Mouse (Mus musculus) brain, embryonic 14.5 days (tissue): ENCODE measurements around the gene Eid1. TPM values are rescaled to one million over a fixed set of nuclear protein-coding genes. Genes with fewer than 3 reads are reported as not detected.

ENCODE experiments used
- DNase-seq: peaks from one replicate; pipeline ENCODE4 v3.0.0-alpha.2; 2011; ENCODE audit warnings: low read depth
- CTCF ChIP-seq: fragments of 200-500 bp; IDR thresholded peaks from 2 replicates; pipeline ENCODE4 v1.5.1; 2012; ENCODE audit warnings: inconsistent platforms, mild to moderate bottlenecking, moderate library complexity, borderline replicate concordance; ENCODE audit not compliant: insufficient read depth, insufficient read length; ENCODE audit errors: extremely low read depth
- POLR2A ChIP-seq: fragments of 200-500 bp; IDR thresholded peaks from 2 replicates; pipeline ENCODE4 v1.6.1; 2012; ENCODE audit warnings: mild to moderate bottlenecking, inconsistent platforms, borderline replicate concordance; ENCODE audit not compliant: poor library complexity, insufficient read depth, insufficient read length, severe bottlenecking; ENCODE audit errors: extremely low read depth
- polyA plus RNA-seq: library from polyadenylated mRNA; depleted of rRNA; stranded (reverse); fragments of >200 nt; gene quantifications from 2 replicates; pipeline ENCODE4 v1.2.3, GENCODE M21; 2012

The Eid1 gene
- polyA plus RNA-seq, 1 experiment = 326 TPM

DNA sequence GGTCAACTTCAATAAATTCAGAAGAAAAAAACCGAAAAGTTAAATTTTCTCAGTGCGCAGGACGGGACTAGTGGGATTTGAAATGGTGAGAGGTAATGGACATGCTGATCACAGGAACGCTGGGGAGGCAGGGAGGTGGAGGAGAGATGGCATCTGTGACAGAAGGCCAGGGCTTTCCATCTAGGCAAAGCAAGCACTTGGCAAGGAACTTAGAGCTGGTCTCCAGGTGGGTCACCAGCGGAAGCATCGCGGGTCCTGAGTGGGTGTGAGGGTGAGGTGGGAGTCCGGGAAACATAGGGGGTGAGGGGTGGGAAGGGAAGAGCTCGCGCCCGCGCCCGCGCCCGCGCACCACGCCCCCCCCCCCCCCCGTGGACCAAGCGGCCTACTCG is 333 bp upstream of the Eid1 start:
- TF ChIP-seq POLR2A (no peak), CTCF (no peak)
- no peak for DNase-seq

DNA sequence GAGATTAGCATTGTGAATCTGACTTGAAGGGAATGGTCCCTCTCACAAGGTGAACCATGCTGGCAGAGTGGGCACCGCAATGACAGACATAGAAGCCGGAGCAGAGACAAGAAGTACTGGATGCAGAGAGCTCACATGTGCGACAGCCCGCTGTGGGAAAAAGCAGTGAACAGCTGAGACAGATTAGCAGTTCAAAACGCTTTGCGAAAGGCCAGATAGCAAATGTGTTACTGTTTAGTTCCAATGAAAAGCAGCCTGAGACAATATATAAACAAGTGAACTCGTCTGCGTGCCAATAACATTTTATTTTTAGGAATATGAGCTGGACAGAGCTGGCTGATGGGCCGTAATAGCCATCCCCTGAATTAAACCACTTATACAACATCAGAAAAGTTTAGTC is 8.9 kb downstream of the Eid1 start:
- TF ChIP-seq CTCF = no peak
- TF ChIP-seq POLR2A = no peak
- DNase-seq = no peak

DNA sequence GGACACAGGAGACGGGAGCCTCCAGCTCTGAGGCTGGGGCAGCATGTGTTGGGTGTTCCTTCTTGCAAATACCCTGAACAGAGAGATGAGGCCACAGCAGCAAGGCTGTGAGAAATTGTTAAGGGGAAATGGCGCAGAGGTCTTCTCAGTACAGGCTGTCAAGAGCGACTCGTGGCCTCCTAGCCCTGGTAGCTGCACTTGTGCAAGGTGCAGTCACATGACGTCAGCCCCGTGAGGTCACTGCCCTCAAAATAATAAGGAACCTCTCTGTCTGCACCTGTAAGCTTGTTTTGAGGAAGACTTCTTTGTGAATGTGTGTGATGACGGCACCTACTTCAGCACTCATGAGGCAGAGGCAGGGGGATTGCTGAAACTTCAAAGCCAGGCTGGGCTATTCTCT is 11.0 kb downstream of the Eid1 start:
- no peak for TF ChIP-seq POLR2A
- no peak for TF ChIP-seq CTCF
- no peak for DNase-seq

DNA sequence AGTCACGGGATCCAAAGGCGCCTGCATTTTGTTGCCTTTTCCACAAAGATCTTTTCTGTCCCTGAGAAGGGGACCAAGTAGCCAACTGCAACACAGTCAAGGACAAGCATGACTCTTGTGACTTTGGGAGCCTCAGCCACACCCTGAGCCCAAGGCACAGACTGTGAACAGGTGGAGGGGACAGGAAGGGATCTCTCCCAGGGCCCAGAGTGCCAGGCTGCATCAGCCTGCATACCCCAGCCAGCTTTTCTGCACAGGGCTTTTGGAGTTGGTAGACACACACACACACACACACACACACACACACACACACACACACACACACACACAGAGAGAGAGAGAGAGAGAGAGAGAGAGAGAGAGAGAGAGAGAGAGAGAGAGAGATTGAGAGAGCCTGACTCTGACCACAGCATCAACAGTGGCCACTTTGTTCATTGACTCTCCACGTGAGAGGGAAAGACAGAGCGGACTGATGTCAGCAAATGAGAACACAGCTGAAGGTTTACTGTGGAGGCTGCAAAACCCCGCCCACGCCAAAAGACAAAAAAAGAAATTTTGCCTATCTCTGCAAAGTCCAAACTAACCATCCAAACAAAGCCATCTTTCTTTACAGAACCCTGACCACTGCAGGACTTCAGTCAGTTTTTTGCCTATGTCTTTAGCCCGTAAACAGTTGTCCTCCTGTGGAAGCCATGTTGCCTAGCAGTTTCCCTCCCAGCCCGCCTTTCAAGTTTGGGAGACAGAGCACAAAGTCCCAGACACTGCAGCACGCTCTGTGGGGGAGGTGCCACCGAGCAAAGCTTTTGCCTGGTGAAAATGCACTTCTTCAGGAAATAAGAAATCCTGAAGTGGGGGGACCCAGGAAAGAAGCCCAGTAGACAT is 11.9 kb downstream of the Eid1 start:
- TF ChIP-seq POLR2A (no peak), CTCF (no peak)
- DNase-seq = peak; percentile 40

DNA sequence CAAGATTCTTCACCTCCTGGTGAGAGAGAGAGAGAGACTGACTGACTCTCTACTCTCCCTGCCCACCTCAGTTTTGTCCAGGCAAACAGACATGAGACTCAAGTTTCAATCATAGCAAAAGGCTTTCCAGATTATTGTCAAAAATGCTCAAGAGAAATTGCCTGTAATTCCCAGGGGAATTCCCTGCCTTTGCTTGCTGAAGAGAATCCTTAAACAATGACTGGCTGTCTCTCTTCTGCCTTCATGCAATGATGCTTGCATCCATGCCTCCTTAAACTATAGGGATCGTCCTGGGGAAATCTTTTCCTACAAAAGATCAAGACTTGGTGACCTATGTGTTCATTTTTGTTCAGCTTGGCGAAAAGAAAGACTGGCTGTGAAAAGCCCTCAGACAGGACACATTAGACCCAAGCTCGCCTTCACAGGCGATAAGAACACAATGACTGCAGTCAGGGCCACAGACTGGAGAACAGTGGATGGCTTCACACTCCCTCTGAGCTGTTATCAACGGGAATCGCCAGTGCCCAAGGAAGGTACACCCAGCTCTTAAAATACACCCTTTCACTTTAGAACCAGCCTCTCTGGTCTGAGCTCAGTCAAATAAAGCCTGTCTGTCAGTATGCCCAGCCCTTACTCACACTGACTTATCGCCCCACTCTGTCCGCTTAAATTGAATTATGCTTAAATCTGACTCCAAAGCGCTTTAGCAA is 12.7 kb downstream of the Eid1 start:
- TF ChIP-seq CTCF = no peak
- no peak for TF ChIP-seq POLR2A
- DNase-seq = peak; percentile 10

DNA sequence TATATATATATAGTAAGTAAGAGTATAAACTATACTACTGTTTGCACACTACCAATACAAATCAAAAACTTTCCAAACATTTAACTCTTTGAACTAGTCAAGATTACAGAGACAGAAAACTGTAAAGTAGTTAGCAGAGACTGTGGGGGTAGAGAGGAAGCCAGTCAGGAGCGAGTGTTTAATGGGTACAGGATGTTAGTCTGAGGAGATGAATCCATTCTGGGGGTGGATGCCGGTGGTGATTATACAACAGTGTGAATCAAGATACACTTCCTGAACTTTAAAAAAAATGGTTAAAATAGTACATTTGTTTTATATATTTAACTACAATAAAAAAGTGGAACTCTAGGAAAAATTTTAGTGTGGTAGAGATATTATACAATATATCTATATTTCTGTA is 19.1 kb downstream of the Eid1 start:
- no peak for TF ChIP-seq POLR2A
- no peak for TF ChIP-seq CTCF

DNA sequence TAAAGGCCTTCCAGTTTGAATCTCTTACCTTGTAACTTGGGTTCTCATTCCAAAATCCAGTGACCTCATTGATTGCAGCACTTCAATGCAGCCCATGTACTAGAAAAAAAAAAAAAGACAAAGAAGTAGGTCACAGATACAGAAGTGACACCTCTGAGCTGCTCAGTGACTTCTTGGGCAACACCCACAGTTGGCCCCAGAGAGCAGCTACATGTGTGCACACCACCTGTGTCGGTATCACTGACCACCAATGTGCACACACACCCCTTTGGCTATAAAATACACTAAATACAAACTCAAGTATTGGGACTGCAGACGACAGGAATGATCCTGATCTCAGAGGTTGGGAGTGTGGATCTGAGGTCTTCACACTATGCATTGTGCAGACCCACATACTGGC is 21.9 kb downstream of the Eid1 start:
- no peak for DNase-seq
- TF ChIP-seq POLR2A (no peak), CTCF (no peak)

More for the DNA sequence above, 19.1 kb downstream of the Eid1 start:
- no peak for DNase-seq

DNA sequence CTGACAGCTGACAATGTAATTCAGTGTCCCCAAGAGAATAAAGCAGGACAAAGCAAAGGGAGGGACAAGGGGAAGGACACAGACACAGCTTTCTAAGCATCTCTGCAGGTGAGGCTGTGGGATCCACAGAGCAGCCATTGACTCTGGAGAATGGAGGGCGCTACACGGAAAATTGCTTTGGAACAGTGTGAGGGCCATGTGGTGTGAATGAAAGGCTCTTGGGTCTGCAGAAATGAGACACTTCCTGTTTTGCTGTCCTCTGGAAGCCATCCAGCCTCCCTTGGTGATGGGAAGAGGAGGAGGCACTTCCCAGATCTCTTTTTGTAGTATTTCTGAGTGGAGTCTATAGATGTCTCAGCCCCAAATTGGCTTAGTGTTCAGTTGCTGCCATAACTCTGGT is 23.3 kb downstream of the Eid1 start:
- no peak for TF ChIP-seq CTCF
- no peak for TF ChIP-seq POLR2A
- DNase-seq = peak; percentile 32

DNA sequence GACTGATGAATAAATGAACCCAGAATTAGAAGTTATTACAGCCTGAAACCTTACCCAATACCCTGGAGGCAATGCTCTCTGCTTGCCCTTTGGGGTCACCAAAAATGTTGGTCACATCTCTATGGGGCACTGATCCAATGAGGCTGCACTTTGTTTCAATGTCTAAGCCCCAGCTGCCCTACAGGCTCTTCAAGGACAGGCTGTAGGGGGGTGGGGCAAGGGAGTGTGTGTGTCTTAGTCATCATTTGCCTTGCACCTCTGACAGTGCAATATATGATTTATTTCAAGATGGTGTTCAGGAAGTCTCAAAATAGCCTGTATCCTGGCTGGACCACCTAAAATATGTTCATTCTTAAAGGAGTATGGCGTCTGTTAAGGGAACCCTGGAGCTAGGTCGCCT is 28.7 kb downstream of the Eid1 start:
- DNase-seq = no peak
- TF ChIP-seq CTCF (no peak), POLR2A (no peak)

DNA sequence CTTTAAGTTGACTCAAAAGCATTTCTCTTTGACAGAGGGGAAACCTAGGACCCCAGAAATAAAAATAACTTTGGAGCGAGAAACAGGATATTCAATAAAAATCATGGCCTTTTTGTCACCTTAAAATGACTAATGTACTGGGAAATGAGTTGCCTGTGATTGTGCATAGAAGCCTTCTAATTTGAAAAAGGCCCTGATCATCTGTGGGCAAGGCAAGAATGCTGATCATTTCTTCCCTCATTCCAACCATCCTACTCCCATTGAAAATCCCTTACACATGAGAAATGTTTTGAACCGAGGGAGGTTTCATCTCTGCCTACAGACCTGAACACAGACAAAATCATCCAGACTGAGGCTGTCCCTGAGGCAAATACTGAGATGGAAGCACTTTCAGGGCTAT is 30.0 kb downstream of the Eid1 start:
- TF ChIP-seq CTCF (no peak), POLR2A (no peak)

DNA sequence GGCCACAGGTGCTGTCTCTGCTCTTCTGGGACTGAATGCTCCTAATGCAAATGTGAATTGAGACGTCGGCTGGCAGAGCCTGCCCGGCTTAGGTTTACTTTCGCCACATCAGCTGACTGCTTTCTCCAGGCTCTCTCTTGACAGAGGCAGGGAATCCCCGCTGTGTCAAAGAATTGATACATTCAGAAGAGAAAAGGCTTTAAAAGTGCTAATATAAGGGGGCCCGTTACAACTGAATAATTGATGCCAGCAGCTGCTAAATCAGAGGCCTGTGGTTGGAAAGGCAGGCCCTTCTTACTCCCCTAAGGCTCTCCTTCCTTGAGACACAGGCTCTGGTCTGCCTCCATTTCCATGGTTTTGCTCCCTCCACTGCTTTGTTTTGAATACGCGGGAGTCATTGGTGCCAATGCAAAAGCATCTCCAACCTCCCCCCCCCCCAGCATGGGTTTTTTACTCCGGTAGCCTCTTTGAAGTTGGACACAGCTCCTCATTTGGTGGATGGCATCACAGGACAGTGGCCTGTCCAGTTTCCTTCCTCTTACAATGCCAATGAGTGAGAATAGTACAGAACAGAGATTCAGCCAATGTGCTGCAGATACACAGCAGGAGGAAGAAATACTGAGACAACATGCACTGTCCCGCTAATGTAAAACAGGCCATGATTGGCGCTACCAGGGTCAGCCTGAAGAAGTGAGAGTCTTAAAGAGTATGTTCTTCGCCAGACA is 32.2 kb downstream of the Eid1 start:
- TF ChIP-seq POLR2A (no peak), CTCF (no peak)
- peak; percentile 90 for DNase-seq

More for the DNA sequence above, 30.0 kb downstream of the Eid1 start:
- DNase-seq = no peak
